Mouse (Mus musculus): ENCODE data around the gene Cnbp.

- TF ChIP-seq USF1 (IDR thresholded peaks at IDR 0.05; ENCODE audit: low read depth, low read length): no peak
- TF ChIP-seq CTCF (IDR thresholded peaks at IDR 0.05 in 2 of 3, conservative IDR thresholded peaks at IDR 0.05 in 1 of 3; ENCODE audit: control insufficient read depth in 1 of 3, insufficient read depth in 1 of 3, low read depth in 2 of 3, low read length in 3 of 3, poor library complexity in 1 of 3, severe bottlenecking in 1 of 3): 0 out of 6 replicates have a peak, but pooled peaks of 1 of the 3 experiments have one; percentile 0
- no peak for TF ChIP-seq JUND (IDR thresholded peaks at IDR 0.05; ENCODE audit: low read depth, low read length)
- no peak; a peak in 1 of 4 replicates for TF ChIP-seq EP300 (IDR thresholded peaks at IDR 0.05; ENCODE audit: low read depth in 1 of 2, low read length in 2 of 2)
- TF ChIP-seq POLR2A (IDR thresholded peaks at IDR 0.05; ENCODE audit: control insufficient read depth in 1 of 2, insufficient read depth in 1 of 2, low read depth in 1 of 2, low read length in 2 of 2, poor library complexity in 1 of 2): no peak
- no peak for TF ChIP-seq MEF2A (IDR thresholded peaks at IDR 0.05; ENCODE audit: extremely low read depth, insufficient replicate concordance, low read depth, low read length, poor library complexity, severe bottlenecking)
- no peak for TF ChIP-seq MYC (IDR thresholded peaks at IDR 0.05; ENCODE audit: low read depth, low read length)
- no peak for TF ChIP-seq ETS1 (IDR thresholded peaks at IDR 0.05; ENCODE audit: low read depth, low read length)
- TF ChIP-seq TAL1 (IDR thresholded peaks at IDR 0.05; ENCODE audit: low read length): no peak
- TF ChIP-seq MAFK (IDR thresholded peaks at IDR 0.05; ENCODE audit: borderline replicate concordance, low read depth, low read length): no peak
- TF ChIP-seq CHD2 (IDR thresholded peaks at IDR 0.05; ENCODE audit: low read length): no peak
- TF ChIP-seq POLR2AphosphoS5 (IDR thresholded peaks at IDR 0.05; ENCODE audit: borderline replicate concordance, low read depth, low read length): no peak
- TF ChIP-seq ZNF384 (IDR thresholded peaks at IDR 0.05; ENCODE audit: low read depth, low read length): no peak
These were observed 579 bp downstream of the Cnbp start for GRCm38 (mm10) chr6:87850155-87850899.

Data from MEL (cell line).